Mouse (Mus musculus): ENCODE measurements around the gene Entpd6.

- TF ChIP-seq POLR2A (IDR thresholded peaks at IDR 0.05; ENCODE audit: borderline replicate concordance, insufficient read depth, low read length), result no peak
- TF ChIP-seq CTCF (IDR thresholded peaks at IDR 0.05; ENCODE audit: borderline replicate concordance, insufficient read depth, low read depth, low read length), result no peak
Observed at GRCm38 (mm10) chr2:150740145-150740841, 8.5 kb upstream of the Entpd6 start.
